Mouse (Mus musculus) MEL (cell line): Measurements from ENCODE around the gene Spry1. TPM values are rescaled to one million over a fixed set of nuclear protein-coding genes. Genes with fewer than 3 reads are reported as not detected.

Source experiments
- DNase-seq: peaks from one replicate; pipeline ENCODE4 v3.0.0; 2011; ENCODE audit warnings: low read depth, low spot score
- H3K27ac ChIP-seq: 2 replicates; pipeline ENCODE4 v1.5.1; 2012; ENCODE audit warnings: low read depth, mild to moderate bottlenecking, control low read depth, low read length, moderate library complexity; ENCODE audit not compliant: control insufficient read depth
- H3K27me3 ChIP-seq, 2 experiments: fragments of 150-350 bp in 1 of 2; sonication (generic) in 1 of 2; 2 replicates each; pipeline ENCODE4 v1.6.1; 2012; ENCODE audit warnings: low read length in 2 of 2, mild to moderate bottlenecking in 2 of 2, improper control_type of control experiment in 1 of 2, moderate library complexity in 1 of 2; ENCODE audit not compliant: insufficient read depth in 2 of 2, control insufficient read depth in 1 of 2
- H3K36me3 ChIP-seq, 2 experiments: 2 replicates each; pipeline ENCODE4 v1.6.1; 2012 to 2014; ENCODE audit warnings: low read length in 2 of 2, improper control_type of control experiment in 1 of 2, inconsistent platforms in 1 of 2, mild to moderate bottlenecking in 1 of 2; ENCODE audit not compliant: insufficient read depth in 2 of 2, control insufficient read depth in 1 of 2
- H3K4me1 ChIP-seq, 2 experiments: fragments of 150-350 bp in 1 of 2; sonication (generic) in 1 of 2; 2 replicates each; pipeline ENCODE4 v1.6.1; 2012; ENCODE audit warnings: low read length in 2 of 2, improper control_type of control experiment in 1 of 2, mild to moderate bottlenecking in 1 of 2; ENCODE audit not compliant: insufficient read depth in 2 of 2, control insufficient read depth in 1 of 2
- H3K4me3 ChIP-seq, 2 experiments: fragments of 150-350 bp in 1 of 2; sonication (generic) in 1 of 2; 2 replicates each; pipeline ENCODE4 v1.5.1; 2012; ENCODE audit warnings: low read depth in 2 of 2, low read length in 2 of 2, mild to moderate bottlenecking in 2 of 2, moderate library complexity in 2 of 2, control low read depth in 1 of 2, improper control_type of control experiment in 1 of 2; ENCODE audit not compliant: control insufficient read depth in 1 of 2, insufficient read depth in 1 of 2
- H3K79me2 ChIP-seq: 2 replicates; pipeline ENCODE4 v1.6.1; 2012; ENCODE audit warnings: mild to moderate bottlenecking, low read length, moderate library complexity; ENCODE audit not compliant: control insufficient read depth, poor library complexity, insufficient read depth
- H3K9ac ChIP-seq: 2 replicates; pipeline ENCODE4 v1.6.1; 2012; ENCODE audit warnings: low read depth, mild to moderate bottlenecking, control low read depth, low read length, moderate library complexity; ENCODE audit not compliant: control insufficient read depth, poor library complexity, severe bottlenecking
- H3K9me3 ChIP-seq: fragments of 150-350 bp; sonication (generic); replicated peaks from 2 replicates; pipeline ENCODE4 v1.6.1; 2012; ENCODE audit warnings: mild to moderate bottlenecking, low read length, improper control_type of control experiment, moderate library complexity; ENCODE audit not compliant: insufficient read depth
- CHD1 ChIP-seq: IDR thresholded peaks from 2 replicates; pipeline ENCODE4 v1.6.1; 2012; ENCODE audit warnings: low read depth, mild to moderate bottlenecking, inconsistent platforms, low read length, improper control_type of control experiment
- CTCF ChIP-seq, 3 experiments: IDR thresholded peaks in 2 of 3; conservative IDR thresholded peaks in 1 of 3; 2 replicates each; pipeline ENCODE4 v1.5.1; 2011 to 2012; ENCODE audit warnings: low read length in 3 of 3, low read depth in 2 of 3, mild to moderate bottlenecking in 2 of 3, improper control_type of control experiment in 1 of 3, inconsistent platforms in 1 of 3, mixed read lengths in 1 of 3, moderate library complexity in 1 of 3; ENCODE audit not compliant: control insufficient read depth in 1 of 3, insufficient read depth in 1 of 3, poor library complexity in 1 of 3, severe bottlenecking in 1 of 3
- E2F4 ChIP-seq: IDR thresholded peaks from 2 replicates; pipeline ENCODE4 v1.6.1; 2011; ENCODE audit warnings: low read depth, low read length, improper control_type of control experiment, borderline replicate concordance
- JUND ChIP-seq: IDR thresholded peaks from 2 replicates; pipeline ENCODE4 v1.6.1; 2011; ENCODE audit warnings: low read depth, mild to moderate bottlenecking, improper control_type of control experiment, low read length
- MAZ ChIP-seq: IDR thresholded peaks from 2 replicates; pipeline ENCODE4 v1.6.1; 2012; ENCODE audit warnings: low read depth, mild to moderate bottlenecking, inconsistent platforms, low read length, improper control_type of control experiment
- MYB ChIP-seq: IDR thresholded peaks from 2 replicates; pipeline ENCODE4 v1.6.1; 2011; ENCODE audit warnings: mild to moderate bottlenecking, low read depth, low read length, improper control_type of control experiment
- MYC ChIP-seq: IDR thresholded peaks from 2 replicates; pipeline ENCODE4 v1.6.1; 2011; ENCODE audit warnings: low read depth, mild to moderate bottlenecking, low read length, improper control_type of control experiment, moderate library complexity
- RAD21 ChIP-seq: IDR thresholded peaks from 2 replicates; pipeline ENCODE4 v1.6.1; 2011; ENCODE audit warnings: mild to moderate bottlenecking, low read depth, low read length, improper control_type of control experiment
- SIN3A ChIP-seq: IDR thresholded peaks from 2 replicates; pipeline ENCODE4 v1.6.1; 2012; ENCODE audit warnings: low read length, improper control_type of control experiment, inconsistent platforms
- SMC3 ChIP-seq: IDR thresholded peaks from 2 replicates; pipeline ENCODE4 v1.6.1; 2011; ENCODE audit warnings: low read depth, low read length, improper control_type of control experiment
- TAL1 ChIP-seq: IDR thresholded peaks from 2 replicates; pipeline ENCODE4 v1.6.1; 2012; ENCODE audit warnings: mild to moderate bottlenecking, inconsistent platforms, low read length, moderate library complexity, mixed read lengths
- TCF12 ChIP-seq: IDR thresholded peaks from 2 replicates; pipeline ENCODE4 v1.6.1; 2014; ENCODE audit warnings: low read depth, mild to moderate bottlenecking, inconsistent platforms, low read length, improper control_type of control experiment, moderate library complexity
- USF1 ChIP-seq: IDR thresholded peaks from 2 replicates; pipeline ENCODE4 v1.6.1; 2014; ENCODE audit warnings: low read depth, mild to moderate bottlenecking, inconsistent platforms, low read length, improper control_type of control experiment, moderate library complexity
- ZC3H11A ChIP-seq: IDR thresholded peaks from 2 replicates; pipeline ENCODE4 v1.6.1; 2012; ENCODE audit warnings: low read depth, mild to moderate bottlenecking, inconsistent platforms, low read length, improper control_type of control experiment
- polyA plus RNA-seq, 2 experiments: library from polyadenylated mRNA; stranded (reverse) in 1 of 2; unstranded in 1 of 2; fragments of >175 nt in 1 of 2; fragments of >200 nt in 1 of 2; gene quantifications; 2 replicates each; pipeline versions ENCODE4 v1.2.1 to v1.2.4; 2012; ENCODE audit warnings: low replicate concordance in 2 of 2, low read depth in 1 of 2; ENCODE audit not compliant: insufficient read length in 2 of 2, insufficient read depth in 1 of 2, missing spikeins in 1 of 2
- total RNA-seq: library from RNA; depleted of rRNA; stranded (reverse); fragments of 300-350 nt; gene quantifications from 2 replicates; pipeline ENCODE4 v1.2.3, GENCODE M21; 2012

Spry1 gene
- total and polyA plus RNA-seq, 3 experiments: 0.31 TPM; not detected in 2

DNA sequence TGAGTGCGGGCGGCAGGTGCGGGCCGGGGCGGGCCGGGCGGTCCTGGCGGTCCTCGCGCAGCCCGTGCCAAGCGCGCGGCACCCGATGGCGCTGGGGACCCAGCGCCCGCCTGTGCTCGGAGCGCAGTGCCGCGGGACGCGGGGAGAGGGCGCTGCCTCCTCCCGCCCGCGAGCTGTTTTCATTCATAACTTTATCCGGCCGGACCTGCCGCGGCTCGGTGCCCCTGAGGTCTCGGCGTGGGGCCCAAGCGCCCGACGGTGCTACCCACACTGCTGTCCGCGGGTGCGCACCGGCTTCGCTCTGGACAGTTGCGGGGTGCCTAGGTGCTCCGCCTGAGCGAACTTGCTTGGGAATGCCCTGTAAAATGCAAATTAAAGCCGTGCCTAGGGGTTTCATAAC is 1.1 kb downstream of the Spry1 start:
- H3K27ac ChIP-seq: no peak overlapping the region
- no peak overlapping the region for H3K9ac ChIP-seq
- TF ChIP-seq RAD21: peak; percentile 36
- peak in 2 of 3 experiments; percentile 34 to 48; a peak in 4 of 6 replicates for TF ChIP-seq CTCF (IDR thresholded peaks at IDR 0.05 in 2 of 3, conservative IDR thresholded peaks at IDR 0.05 in 1 of 3; ENCODE audit: control insufficient read depth in 1 of 3, insufficient read depth in 1 of 3, low read depth in 2 of 3, low read length in 3 of 3, poor library complexity in 1 of 3, severe bottlenecking in 1 of 3)
- TF ChIP-seq E2F4: no peak
- TF ChIP-seq MYB: no peak
- peak; percentile 40 for TF ChIP-seq SMC3
- H3K79me2 ChIP-seq: no peaks in the 10 kb centered on the region
- peak overlapping the region in 1 of 2 experiments; percentile 18; a peak in 1 of 4 replicates for H3K4me3 ChIP-seq
- no peaks in the 10 kb centered on the region; a peak in 1 of 4 replicates for H3K4me1 ChIP-seq
- H3K27me3 ChIP-seq: peaks cover 1 to 2% of the 10 kb centered on the region in 2 experiments; a peak in 2 of 4 replicates
- no peaks in the 10 kb centered on the region for H3K9me3 ChIP-seq
- H3K36me3 ChIP-seq: no peaks in the 10 kb centered on the region; a peak in 1 of 4 replicates
- DNase-seq: peak; percentile 29

DNA sequence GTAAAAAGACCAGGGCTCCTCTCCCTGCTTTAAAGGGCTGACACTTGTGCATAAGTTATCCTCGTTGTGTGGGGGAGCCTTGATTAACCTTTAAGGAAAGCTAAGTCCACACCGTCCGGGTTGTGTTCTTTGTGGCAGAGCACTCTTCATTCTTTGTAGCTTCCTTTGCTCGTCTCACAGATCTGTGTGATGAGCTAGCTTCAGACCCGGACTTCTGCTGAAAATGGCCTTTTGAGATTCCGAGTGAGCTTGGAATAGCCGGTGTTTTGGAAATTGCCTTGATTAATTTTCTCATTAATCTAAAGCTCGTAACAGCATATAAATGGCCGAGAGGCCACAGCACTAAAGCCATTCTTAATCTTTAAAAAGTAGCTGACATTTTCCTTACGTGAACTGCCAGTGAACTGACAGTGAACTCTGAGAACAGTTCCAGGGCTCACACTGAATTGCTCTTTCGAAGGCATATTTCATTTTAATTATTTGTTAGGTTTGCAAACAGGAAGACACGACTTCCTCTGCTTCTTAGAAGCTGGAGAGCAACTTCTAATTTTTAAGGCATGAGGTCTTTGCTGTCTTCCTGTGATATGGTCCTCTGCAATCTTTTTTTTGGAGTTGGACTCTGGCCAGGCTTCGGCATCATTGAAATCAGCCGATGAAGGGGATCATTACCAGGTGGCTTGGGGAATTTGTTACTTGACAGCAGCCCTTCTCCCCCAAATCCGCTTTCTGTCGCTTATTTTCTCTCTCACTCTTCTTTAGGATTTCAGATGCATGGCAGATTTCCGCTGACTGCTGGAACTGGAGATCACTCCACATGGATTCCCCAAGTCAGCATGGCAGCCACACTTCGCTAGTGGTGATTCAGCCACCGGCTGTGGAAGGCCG is 2.3 kb downstream of the Spry1 start:
- Histone ChIP-seq H3K9me3 (no peaks in the 10 kb centered on the region), H3K27ac (no peak overlapping the region), H3K27me3 (peaks cover 1 to 2% of the 10 kb centered on the region in 2 experiments; a peak in 2 of 4 replicates), H3K36me3 (no peaks in the 10 kb centered on the region; a peak in 1 of 4 replicates), H3K79me2 (no peaks in the 10 kb centered on the region), H3K4me1 (no peaks in the 10 kb centered on the region; a peak in 1 of 4 replicates), H3K9ac (no peak overlapping the region), H3K4me3 (no peak overlapping the region)
- TF ChIP-seq TCF12 (no peak), SIN3A (no peak), TAL1 (no peak), CHD1 (no peak), JUND (no peak), E2F4 (no peak), ZC3H11A (no peak), MYC (no peak), MYB (no peak), SMC3 (no peak), USF1 (no peak), MAZ (no peak)
- DNase-seq: no peak
